Mouse (Mus musculus): Measurements from ENCODE around the gene Gbx2. TPM values are rescaled to one million over a fixed set of nuclear protein-coding genes. Genes with fewer than 3 reads are reported as not detected.

Gene Gbx2
- polyA plus RNA-seq, 1 experiment from 2014 or later: 54.7 TPM

DNA sequence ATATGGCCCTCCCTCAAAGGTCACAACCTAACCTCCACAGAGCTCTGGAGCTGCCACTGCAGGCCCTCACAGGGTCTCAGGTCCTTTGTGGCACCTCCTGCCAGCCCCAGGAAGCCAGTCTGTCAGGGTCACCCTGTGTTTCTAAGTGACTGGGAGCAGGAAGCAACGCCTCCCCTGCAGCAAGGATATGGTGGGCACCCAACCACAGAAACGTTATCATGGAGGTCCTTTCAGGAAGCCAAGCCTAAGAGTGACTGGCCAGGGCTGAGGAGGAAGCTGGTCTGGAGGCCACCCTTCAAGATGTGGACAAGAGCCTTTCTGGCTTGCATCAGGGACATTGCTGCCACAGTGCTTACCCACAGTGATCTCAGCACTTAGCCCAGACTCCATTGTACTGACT is 31.9 kb downstream of the Gbx2 start:
- no peak overlapping the region for H3K27ac ChIP-seq
- H3K9me3 ChIP-seq: no peaks in the 10 kb centered on the region
- no peak overlapping the region for H3K9ac ChIP-seq
- no peak overlapping the region for H3K4me2 ChIP-seq
- WGBS: 65% methylated on average over 2 of the region's 2 CpGs
- peaks cover 8% of the 10 kb centered on the region for H3K4me1 ChIP-seq (replicated peaks)
- H3K36me3 ChIP-seq: peaks cover 11% of the 10 kb centered on the region
- 0 out of 2 replicates have a peak, but pooled peaks cover 4% of the 10 kb centered on the region for H3K27me3 ChIP-seq
- H3K4me3 ChIP-seq: no peak overlapping the region
- ATAC-seq (ENCODE audit: low FRiP score): no peak

- Histone ChIP-seq H3K27me3 (0 out of 2 replicates have a peak, but pooled peaks cover 10% of the 10 kb centered on the region), H3K4me3 (no peak overlapping the region), H3K9me3 (no peaks in the 10 kb centered on the region), H3K27ac (no peak overlapping the region), H3K4me1 (replicated peaks) (peaks cover 39% of the 10 kb centered on the region), H3K9ac (no peak overlapping the region), H3K4me2 (no peak overlapping the region), H3K36me3 (peaks cover 24% of the 10 kb centered on the region)
- 92% methylated on average over 5 of the region's 5 CpGs for WGBS
- no peak for ATAC-seq (ENCODE audit: low FRiP score)
These were observed 35.2 kb downstream of the Gbx2 start for GRCm38 (mm10) chr1:89895801-89896200.

GRCm38 (mm10) chr1:89892281-89892680 is 38.7 kb downstream of the Gbx2 start:
- Histone ChIP-seq H3K4me3 (no peak overlapping the region), H3K36me3 (peaks cover 50% of the 10 kb centered on the region), H3K4me2 (no peak overlapping the region), H3K27ac (0 out of 2 replicates have a peak overlapping the region, but pooled peaks have one; percentile 19), H3K9me3 (no peaks in the 10 kb centered on the region), H3K4me1 (replicated peaks) (peaks cover 58% of the 10 kb centered on the region), H3K27me3 (0 out of 2 replicates have a peak, but pooled peaks cover 10% of the 10 kb centered on the region), H3K9ac (0 out of 2 replicates have a peak overlapping the region, but pooled peaks have one; percentile 8)
- 9% methylated on average over 7 of the region's 7 CpGs for WGBS
- ATAC-seq (ENCODE audit: low FRiP score): no peak

DNA sequence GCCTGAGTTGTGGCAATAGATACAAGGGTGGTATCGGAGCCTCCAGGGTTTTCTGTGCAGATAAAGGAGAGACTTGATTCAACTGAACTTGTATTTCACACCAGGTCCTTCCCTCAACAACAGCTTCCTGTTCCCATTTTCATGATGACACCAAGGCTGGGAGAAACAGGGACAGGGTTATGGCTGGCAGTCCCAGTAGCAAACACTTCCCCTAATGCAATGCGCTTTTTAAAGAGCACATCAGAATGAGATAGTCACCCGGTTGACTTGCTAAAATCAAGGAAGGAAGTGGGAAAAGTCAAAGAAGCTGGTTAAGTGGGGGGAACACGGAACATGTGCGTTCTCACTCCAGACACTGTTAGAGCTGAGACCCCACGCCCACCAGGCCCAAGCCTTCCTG is 39.6 kb downstream of the Gbx2 start:
- H3K9ac ChIP-seq: 0 out of 2 replicates have a peak overlapping the region, but pooled peaks have one; percentile 8
- peaks cover 49% of the 10 kb centered on the region for H3K36me3 ChIP-seq
- no peak overlapping the region for H3K27ac ChIP-seq
- H3K4me1 ChIP-seq (replicated peaks): peaks cover 58% of the 10 kb centered on the region
- WGBS: 79% methylated on average over 6 of the region's 6 CpGs
- H3K4me3 ChIP-seq: no peak overlapping the region
- no peak overlapping the region for H3K4me2 ChIP-seq
- 0 out of 2 replicates have a peak, but pooled peaks cover 10% of the 10 kb centered on the region for H3K27me3 ChIP-seq
- no peaks in the 10 kb centered on the region for H3K9me3 ChIP-seq
- ATAC-seq (ENCODE audit: low FRiP score): no peak

GRCm38 (mm10) chr1:89885696-89886095 is 45.3 kb downstream of the Gbx2 start:
- Histone ChIP-seq H3K9ac (no peak overlapping the region), H3K4me1 (replicated peaks) (peaks cover 59% of the 10 kb centered on the region), H3K4me2 (no peak overlapping the region), H3K9me3 (no peaks in the 10 kb centered on the region), H3K27ac (no peak overlapping the region), H3K27me3 (no peaks in the 10 kb centered on the region), H3K36me3 (peaks cover 32% of the 10 kb centered on the region), H3K4me3 (no peak overlapping the region)
- WGBS: 45% methylated on average over 4 of the region's 4 CpGs
- ATAC-seq (ENCODE audit: low FRiP score): no peak

DNA sequence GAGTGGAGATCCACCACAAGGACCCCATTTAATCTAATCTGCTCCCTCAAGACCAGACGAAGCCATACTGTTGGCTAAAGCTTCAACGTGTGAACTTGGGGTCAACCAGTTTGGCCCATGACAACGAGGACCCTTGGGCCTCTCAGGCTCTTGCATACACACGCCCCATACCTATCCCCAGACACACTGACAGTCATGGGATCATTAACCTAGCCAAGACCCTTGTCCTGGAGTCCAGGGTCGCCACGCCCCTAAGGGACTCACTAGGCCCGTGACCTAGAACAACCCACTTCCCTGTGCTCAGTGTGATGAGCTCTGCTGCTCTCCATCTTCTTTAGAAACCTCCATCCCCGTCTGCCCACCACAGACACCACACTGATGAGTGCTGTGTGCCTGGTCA is 46.6 kb downstream of the Gbx2 start:
- H3K9ac ChIP-seq: no peak overlapping the region
- peaks cover 25% of the 10 kb centered on the region for H3K36me3 ChIP-seq
- WGBS: 93% methylated on average over 8 of the region's 8 CpGs
- no peaks in the 10 kb centered on the region for H3K9me3 ChIP-seq
- peaks cover 61% of the 10 kb centered on the region for H3K4me1 ChIP-seq (replicated peaks)
- no peak overlapping the region for H3K27ac ChIP-seq
- ATAC-seq (ENCODE audit: low FRiP score): no peak
- H3K4me3 ChIP-seq: no peak overlapping the region
- no peaks in the 10 kb centered on the region for H3K27me3 ChIP-seq
- H3K4me2 ChIP-seq: no peak overlapping the region

- no peaks in the 10 kb centered on the region for H3K9me3 ChIP-seq
- H3K4me1 ChIP-seq (replicated peaks): peaks cover 82% of the 10 kb centered on the region
- no peak for ATAC-seq (ENCODE audit: low FRiP score)
- H3K36me3 ChIP-seq: peaks cover 4% of the 10 kb centered on the region
- H3K27me3 ChIP-seq: no peaks in the 10 kb centered on the region
- no peak overlapping the region for H3K9ac ChIP-seq
- H3K4me2 ChIP-seq: no peak overlapping the region
- H3K4me3 ChIP-seq: no peak overlapping the region
- 39% methylated on average over 10 of the region's 10 CpGs for WGBS
- H3K27ac ChIP-seq: no peak overlapping the region
These were observed 50.1 kb downstream of the Gbx2 start for GRCm38 (mm10) chr1:89880834-89881233.

- no peak overlapping the region for H3K9ac ChIP-seq
- no peaks in the 10 kb centered on the region for H3K9me3 ChIP-seq
- peaks cover 4% of the 10 kb centered on the region for H3K36me3 ChIP-seq
- H3K4me1 ChIP-seq (replicated peaks): peaks cover 78% of the 10 kb centered on the region
- ATAC-seq (ENCODE audit: low FRiP score): no peak
- no peak overlapping the region for H3K4me2 ChIP-seq
- WGBS: 8% methylated on average over 8 of the region's 8 CpGs
- H3K27me3 ChIP-seq: no peaks in the 10 kb centered on the region
- no peak overlapping the region for H3K4me3 ChIP-seq
- H3K27ac ChIP-seq: no peak overlapping the region
These were observed 50.8 kb downstream of the Gbx2 start for GRCm38 (mm10) chr1:89880193-89880592.

GRCm38 (mm10) chr1:89878496-89878895 is 52.5 kb downstream of the Gbx2 start:
- H3K9ac ChIP-seq: no peak overlapping the region
- peaks cover 62% of the 10 kb centered on the region for H3K4me1 ChIP-seq (replicated peaks)
- H3K4me3 ChIP-seq: no peak overlapping the region
- no peak for ATAC-seq (ENCODE audit: low FRiP score)
- 71% methylated on average over 11 of the region's 11 CpGs for WGBS
- H3K4me2 ChIP-seq: no peak overlapping the region
- H3K27ac ChIP-seq: 0 out of 2 replicates have a peak overlapping the region, but pooled peaks have one; percentile 18
- H3K27me3 ChIP-seq: no peaks in the 10 kb centered on the region
- no peaks in the 10 kb centered on the region for H3K9me3 ChIP-seq
- H3K36me3 ChIP-seq: peaks cover 4% of the 10 kb centered on the region

Other genes starting within 250 kb of the Gbx2 start
- 0.60 and 0.79 TPM in 2 replicates for gene Asb18, start 83.5 kb upstream of the Gbx2 start, polyA plus RNA-seq (2015; fragmentation: Nextera tagmentation; extraction: Ambion mirVana)
- gene Iqca, start 222.2 kb upstream of the Gbx2 start, polyA plus RNA-seq (2015; fragmentation: Nextera tagmentation; extraction: Ambion mirVana): 0.78 and 1.6 TPM in 2 replicates